Mouse (Mus musculus): ENCODE results near the gene Crybg1.

DNA sequence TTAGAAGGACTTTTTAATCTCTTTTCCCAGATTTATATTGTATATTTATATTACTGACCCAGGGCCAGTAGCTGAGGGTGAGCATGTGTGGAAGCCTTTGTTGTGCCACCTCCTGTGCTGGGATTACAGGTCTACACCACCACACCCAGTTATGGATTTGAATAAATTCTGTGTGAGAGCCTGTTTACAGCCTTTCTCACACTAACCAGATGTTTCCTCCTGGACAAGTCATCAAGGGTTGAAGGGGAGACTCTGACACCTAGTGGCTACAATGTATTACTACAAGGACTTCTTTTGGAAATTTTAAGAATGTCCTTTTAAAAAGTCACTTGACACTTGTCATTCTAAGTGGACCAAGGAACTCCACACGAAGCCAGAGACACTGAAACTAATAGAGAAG is 28.7 kb upstream of the Crybg1 start:
- TF ChIP-seq POLR2A (IDR thresholded peaks at IDR 0.05; ENCODE audit: borderline replicate concordance, extremely low read depth, low read depth, low read length) (no peak), CTCF (IDR thresholded peaks at IDR 0.05; ENCODE audit: insufficient read depth, low read length) (no peak)
